Mouse (Mus musculus) kidney, adult 2 months (tissue): ENCODE data around the gene Emilin3.

Experiments used
- CTCF ChIP-seq: fragments of 200-500 bp; conservative IDR thresholded peaks from 2 replicates; pipeline ENCODE4 v1.5.1; 2011; ENCODE audit warnings: low read depth, mild to moderate bottlenecking, control low read depth, low read length, moderate library complexity, mixed read lengths; ENCODE audit not compliant: insufficient read depth, insufficient read length
- POLR2A ChIP-seq: fragments of 200-500 bp; IDR thresholded peaks from one replicate; pipeline ENCODE4 v1.6.1; 2011; ENCODE audit warnings: low read depth, low read length, control low read depth

- TF ChIP-seq CTCF (no peak), POLR2A (no peak)
Observed at GRCm38 (mm10) chr2:160869446-160869845, 42.7 kb downstream of the Emilin3 start.
